Mouse (Mus musculus): ENCODE data around the gene Tma16. TPM values are rescaled to one million over a fixed set of nuclear protein-coding genes. Genes with fewer than 3 reads are reported as not detected.

Gene Tma16
- total RNA-seq, 2 experiments from 2014 or later: 5.7 to 8.9 TPM

Other genes with a start within 250 kb of the Tma16 start
- gene Tktl2, start 25.2 kb upstream of the Tma16 start, total RNA-seq (2021): not detected
- gene Npy5r, start 201.6 kb upstream of the Tma16 start, total RNA-seq (2021): under 1 TPM in 1 of 2 experiments, not detected in 1; 0.13 TPM
- gene Npy1r, start 210.7 kb upstream of the Tma16 start, total RNA-seq (2021): 1 to 10 TPM; 2.9 to 3.3 TPM

Data from adrenal gland, postnatal 36 days (tissue).